8 mouse cellular contexts compared by ENCODE assay signal in the genomic region with DNA sequence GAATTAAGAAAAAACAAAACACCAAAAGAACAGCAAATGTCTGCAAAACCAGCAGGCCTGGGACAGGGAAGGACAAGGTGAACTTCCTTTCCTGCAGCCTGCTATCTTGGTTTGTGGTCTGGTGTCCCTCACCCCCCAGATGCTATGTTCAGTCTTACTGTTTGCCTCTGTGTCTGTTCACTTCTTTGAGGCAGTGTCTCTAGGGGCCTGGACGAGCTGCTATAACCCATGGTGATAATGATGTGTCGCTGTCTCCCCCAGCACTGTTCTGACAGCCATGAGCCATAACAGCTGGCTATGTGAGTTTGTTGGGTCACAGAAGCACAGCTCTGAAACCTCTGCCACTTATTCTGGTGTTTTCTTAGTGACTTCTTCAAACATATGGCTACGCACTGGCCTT. TPM values are rescaled to one million over a fixed set of nuclear protein-coding genes. Genes with fewer than 3 reads are reported as not detected.
DNase-seq lines count a peak whose midpoint lies in the region; ATAC-seq and TF ChIP-seq lines count a peak whose summit lies in the region.

No protein-coding gene starts in this region.

- H3K9ac ChIP-seq in embryonic facial prominence, embryonic 15.5 days, result no peak overlapping the region

- TF ChIP-seq CTCF in gastrocnemius, adult 2 months (IDR thresholded peaks at IDR 0.05), result no peak

- WGBS in embryonic facial prominence, embryonic 15.5 days, result 77% methylated on average over 3 of the region's 3 CpGs

- no peak for ATAC-seq in embryonic facial prominence, embryonic 15.5 days (ENCODE audit: insufficient number of reproducible peaks, low FRiP score, low TSS enrichment, low read depth)

- no peak for DNase-seq in gastrocnemius, adult 2 months
- no peak for DNase-seq in gastrocnemius, postnatal 25 days
- DNase-seq in induced T-regulatory cell, adult 2 months (ENCODE audit: low read depth), result peak; percentile 74
- peak; percentile 63 for DNase-seq in lung, postnatal 25 days (ENCODE audit: low spot score)
- no peak for DNase-seq in adrenal gland, adult 8-10 months
- no peak for DNase-seq in frontal cortex, postnatal 25 days (ENCODE audit: low spot score in 2 of 2)
- no peak for DNase-seq in frontal cortex, postnatal 36 days (ENCODE audit: low spot score in 2 of 2)

- H3K4me2 ChIP-seq in embryonic facial prominence, embryonic 15.5 days (replicated peaks), result 0 out of 2 replicates have a peak overlapping the region, but pooled peaks have one; percentile 12

- H3K9me3 ChIP-seq in embryonic facial prominence, embryonic 15.5 days (replicated peaks), result no peaks in the 10 kb centered on the region

- intact Hi-C loops in gastrocnemius, adult 2 months (cut with DNase I), result no loop called here

- peaks cover 64% of the 10 kb centered on the region for H3K4me1 ChIP-seq in embryonic facial prominence, embryonic 15.5 days

- no peaks in the 10 kb centered on the region for H3K36me3 ChIP-seq in embryonic facial prominence, embryonic 15.5 days

- H3K27me3 ChIP-seq in embryonic facial prominence, embryonic 15.5 days, result no peaks in the 10 kb centered on the region

- H3K4me3 ChIP-seq in gastrocnemius, adult 2 months, result no peak overlapping the region; the same call in 1 of the 2 replicates
- H3K4me3 ChIP-seq in embryonic facial prominence, embryonic 15.5 days (replicated peaks), result no peak overlapping the region

- peak overlapping the region; percentile 100 for H3K27ac ChIP-seq in gastrocnemius, adult 2 months
- H3K27ac ChIP-seq in embryonic facial prominence, embryonic 15.5 days (replicated peaks), result peak overlapping the region; percentile 91

RNA-seq across cellular contexts. Expression of gene Ddit4, which starts 23.2 kb away (rescaled TPM):
- total RNA-seq in gastrocnemius, adult 2 months (2021), result 100 to 1,000 TPM in 1 of 2 experiments, 10 to 100 TPM in 1; 15.4 to 183 TPM
- total RNA-seq in gastrocnemius, postnatal 25 days (2021), result 10 to 100 TPM in 1 of 2 experiments, 1 to 10 TPM in 1; 8.6 to 11.4 TPM
- polyA plus RNA-seq in embryonic facial prominence, embryonic 15.5 days (2015; fragmentation: Nextera tagmentation; extraction: Ambion mirVana), result 83.3 and 89.1 TPM in 2 replicates
- total RNA-seq in adrenal gland, adult 8-10 months (2022), result 10 to 100 TPM; 27.9 to 91.5 (median 34.7) TPM

RNA-seq across cellular contexts. Expression of gene Ascc1, which starts 27.8 kb away (rescaled TPM):
- 10 to 100 TPM; 13.6 to 14.6 TPM for total RNA-seq in gastrocnemius, adult 2 months (2021)
- total RNA-seq in gastrocnemius, postnatal 25 days (2021), result 10 to 100 TPM; 11.4 to 12.0 TPM
- polyA plus RNA-seq in embryonic facial prominence, embryonic 15.5 days (2015; fragmentation: Nextera tagmentation; extraction: Ambion mirVana), result 44.1 and 47.8 TPM in 2 replicates
- 10 to 100 TPM; 32.6 to 37.8 (median 35.5) TPM for total RNA-seq in adrenal gland, adult 8-10 months (2022)

RNA-seq across cellular contexts. Expression of gene Anapc16, which starts 28.1 kb away (rescaled TPM):
- 10 to 100 TPM; 49.5 to 50.7 TPM for total RNA-seq in gastrocnemius, adult 2 months (2021)
- 10 to 100 TPM; 40.7 to 40.9 TPM for total RNA-seq in gastrocnemius, postnatal 25 days (2021)
- 107 and 113 TPM in 2 replicates for polyA plus RNA-seq in embryonic facial prominence, embryonic 15.5 days (2015; fragmentation: Nextera tagmentation; extraction: Ambion mirVana)
- total RNA-seq in adrenal gland, adult 8-10 months (2022), result 10 to 100 TPM; 73.6 to 95.8 (median 81.1) TPM

Comparison
In these comparisons a context has a peak if more than half of its experiments do, and no peak if none do; other contexts are left out.
1. DNase-seq: peak in induced T-regulatory cell, adult 2 months (single experiment) and lung, postnatal 25 days (single experiment); none in gastrocnemius, adult 2 months (single experiment), gastrocnemius, postnatal 25 days (single experiment), adrenal gland, adult 8-10 months (single experiment), frontal cortex, postnatal 25 days (0 of 2) and frontal cortex, postnatal 36 days (0 of 2).